Mouse (Mus musculus): ENCODE measurements around the gene Scaf8. TPM values are rescaled to one million over a fixed set of nuclear protein-coding genes. Genes with fewer than 3 reads are reported as not detected.

Gene Scaf8
- polyA plus RNA-seq, 1 experiment from 2014 or later: 9.8 TPM

- H3K4me1 ChIP-seq (ENCODE audit: insufficient read depth, low read depth, low read length): peaks cover 8% of the 10 kb centered on the region; the same call in 1 of the 2 replicates
- no peaks in the 10 kb centered on the region for H3K9me3 ChIP-seq (ENCODE audit: low read length)
- no peaks in the 10 kb centered on the region for H3K27me3 ChIP-seq (replicated peaks; ENCODE audit: insufficient read depth, low read length)
- TF ChIP-seq EP300 (IDR thresholded peaks at IDR 0.05) (no peak), CTCF (IDR thresholded peaks at IDR 0.05) (no peak)
- H3K9ac ChIP-seq (replicated peaks; ENCODE audit: low read depth): peak overlapping the region; percentile 39; the same call in 1 of the 2 replicates
- peak; percentile 90 for DNase-seq (ENCODE audit: low spot score)
- ATAC-seq: peak; percentile 96
- WGBS: 3% methylated on average over 14 of the region's 14 CpGs
- peak overlapping the region; percentile 28 for H3K4me3 ChIP-seq (ENCODE audit: low read depth, low read length)
- H3K27ac ChIP-seq (ENCODE audit: low read length): no peak overlapping the region
- peak overlapping the region; percentile 59 for H3K4me2 ChIP-seq (replicated peaks; ENCODE audit: low read depth, low read length)
- H3K36me3 ChIP-seq (ENCODE audit: insufficient read depth, low read length): no peaks in the 10 kb centered on the region
Observed at GRCm38 (mm10) chr17:3102336-3103165, 12.2 kb upstream of the Scaf8 start.

- H3K9ac ChIP-seq (replicated peaks; ENCODE audit: low read depth): no peak overlapping the region
- H3K36me3 ChIP-seq (ENCODE audit: insufficient read depth, low read length): no peaks in the 10 kb centered on the region
- WGBS: 66% methylated on average over 6 of the region's 6 CpGs
- peak; percentile 60 for TF ChIP-seq CTCF (IDR thresholded peaks at IDR 0.05)
- peak; percentile 30; the same call in 1 of the 2 replicates for TF ChIP-seq EP300 (IDR thresholded peaks at IDR 0.05)
- H3K27me3 ChIP-seq (replicated peaks; ENCODE audit: insufficient read depth, low read length): no peaks in the 10 kb centered on the region
- DNase-seq (ENCODE audit: low spot score) (peak; percentile 52), ATAC-seq (0 out of 2 replicates have a peak, but pooled peaks have one; percentile 44)
- no peak overlapping the region for H3K4me2 ChIP-seq (replicated peaks; ENCODE audit: low read depth, low read length)
- H3K9me3 ChIP-seq (ENCODE audit: low read length): no peaks in the 10 kb centered on the region
- no peak overlapping the region for H3K4me3 ChIP-seq (ENCODE audit: low read depth, low read length)
- peaks cover 8% of the 10 kb centered on the region; the same call in 1 of the 2 replicates for H3K4me1 ChIP-seq (ENCODE audit: insufficient read depth, low read depth, low read length)
- H3K27ac ChIP-seq (ENCODE audit: low read length): no peak overlapping the region
Observed at GRCm38 (mm10) chr17:3104154-3104931, 10.4 kb upstream of the Scaf8 start.

GRCm38 (mm10) chr17:3105022-3105421 lies 9.8 kb upstream of the Scaf8 start:
- WGBS: 89% methylated on average over 1 of the region's 1 CpGs

GRCm38 (mm10) chr17:3113737-3114357 lies 925 bp upstream of the Scaf8 start:
- TF ChIP-seq EP300 (IDR thresholded peaks at IDR 0.05) (no peak), CTCF (IDR thresholded peaks at IDR 0.05) (no peak)
- Histone ChIP-seq H3K9ac (replicated peaks; ENCODE audit: low read depth) (peak overlapping the region; percentile 92), H3K9me3 (ENCODE audit: low read length) (no peaks in the 10 kb centered on the region), H3K27me3 (replicated peaks; ENCODE audit: insufficient read depth, low read length) (no peaks in the 10 kb centered on the region), H3K4me2 (replicated peaks; ENCODE audit: low read depth, low read length) (peak overlapping the region; percentile 58), H3K36me3 (ENCODE audit: insufficient read depth, low read length) (no peaks in the 10 kb centered on the region), H3K27ac (ENCODE audit: low read length) (peak overlapping the region; percentile 98), H3K4me3 (ENCODE audit: low read depth, low read length) (peak overlapping the region; percentile 91), H3K4me1 (ENCODE audit: insufficient read depth, low read depth, low read length) (peaks cover 6% of the 10 kb centered on the region; the same call in 1 of the 2 replicates)
- peak; percentile 76 for DNase-seq (ENCODE audit: low spot score)
- WGBS: under 1% methylated on average over 16 of the region's 16 CpGs
- ATAC-seq: no peak

More at GRCm38 (mm10) chr17:3105022-3105421, 9.8 kb upstream of the Scaf8 start:
- TF ChIP-seq EP300 (IDR thresholded peaks at IDR 0.05): no peak
- no peak for TF ChIP-seq CTCF (IDR thresholded peaks at IDR 0.05)
- Histone ChIP-seq H3K4me3 (ENCODE audit: low read depth, low read length) (no peak overlapping the region), H3K36me3 (ENCODE audit: insufficient read depth, low read length) (no peaks in the 10 kb centered on the region), H3K27ac (ENCODE audit: low read length) (no peak overlapping the region), H3K9ac (replicated peaks; ENCODE audit: low read depth) (no peak overlapping the region), H3K4me2 (replicated peaks; ENCODE audit: low read depth, low read length) (no peak overlapping the region), H3K4me1 (ENCODE audit: insufficient read depth, low read depth, low read length) (peaks cover 8% of the 10 kb centered on the region; the same call in 1 of the 2 replicates), H3K9me3 (ENCODE audit: low read length) (no peaks in the 10 kb centered on the region), H3K27me3 (replicated peaks; ENCODE audit: insufficient read depth, low read length) (no peaks in the 10 kb centered on the region)
- DNase-seq (ENCODE audit: low spot score) (no peak), ATAC-seq (no peak)

- peak overlapping the region; percentile 91 for H3K4me3 ChIP-seq (ENCODE audit: low read depth, low read length)
- peak overlapping the region; percentile 58 for H3K4me2 ChIP-seq (replicated peaks; ENCODE audit: low read depth, low read length)
- H3K27ac ChIP-seq (ENCODE audit: low read length): peak overlapping the region; percentile 98
- H3K9ac ChIP-seq (replicated peaks; ENCODE audit: low read depth): peak overlapping the region; percentile 92
- WGBS: under 1% methylated on average over 31 of the region's 31 CpGs
- H3K4me1 ChIP-seq (ENCODE audit: insufficient read depth, low read depth, low read length): peaks cover 6% of the 10 kb centered on the region; the same call in 1 of the 2 replicates
- DNase-seq (ENCODE audit: low spot score) (peak; percentile 93), ATAC-seq (peak; percentile 80)
- no peaks in the 10 kb centered on the region for H3K9me3 ChIP-seq (ENCODE audit: low read length)
- no peaks in the 10 kb centered on the region for H3K27me3 ChIP-seq (replicated peaks; ENCODE audit: insufficient read depth, low read length)
- no peaks in the 10 kb centered on the region for H3K36me3 ChIP-seq (ENCODE audit: insufficient read depth, low read length)
- TF ChIP-seq CTCF (IDR thresholded peaks at IDR 0.05): peak; percentile 55
- TF ChIP-seq EP300 (IDR thresholded peaks at IDR 0.05): no peak
Observed at GRCm38 (mm10) chr17:3114358-3114719, 433 bp upstream of the Scaf8 start.

All from lung, postnatal 0 days (tissue).